Mouse (Mus musculus): ENCODE measurements around the gene Ing4. TPM values are rescaled to one million over a fixed set of nuclear protein-coding genes. Genes with fewer than 3 reads are reported as not detected.

Ing4 gene
- polyA plus RNA-seq, 1 experiment from 2014 or later, result 171 TPM

DNA sequence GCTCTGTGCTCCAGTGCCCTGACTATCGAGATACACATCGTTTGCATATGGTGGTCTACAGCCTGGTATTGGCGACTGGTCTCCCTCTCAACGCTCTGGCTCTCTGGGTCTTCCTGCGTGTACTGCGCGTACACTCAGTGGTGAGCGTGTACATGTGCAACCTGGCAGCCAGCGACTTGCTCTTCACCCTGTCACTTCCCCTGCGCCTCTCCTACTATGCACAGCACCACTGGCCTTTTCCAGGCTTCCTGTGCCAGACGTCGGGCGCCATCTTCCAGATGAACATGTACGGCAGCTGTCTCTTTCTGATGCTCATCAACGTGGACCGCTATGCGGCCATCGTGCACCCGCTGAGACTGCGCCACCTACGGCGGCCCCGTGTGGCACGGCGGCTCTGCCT lies 41.8 kb downstream of the Ing4 start:
- H3K27ac ChIP-seq (replicated peaks), result peak overlapping the region; percentile 91
- peak overlapping the region; percentile 68 for H3K9ac ChIP-seq (replicated peaks)
- H3K4me2 ChIP-seq (replicated peaks), result peak overlapping the region; percentile 67
- whole genome bisulfite sequencing, result 26% methylated on average over 25 of the region's 25 CpGs
- H3K27me3 ChIP-seq, result 0 out of 2 replicates have a peak, but pooled peaks cover 5% of the 10 kb centered on the region
- 0 out of 2 replicates have a peak, but pooled peaks cover 7% of the 10 kb centered on the region for H3K4me1 ChIP-seq
- no peaks in the 10 kb centered on the region for H3K36me3 ChIP-seq
- peak; percentile 47 for ATAC-seq (ENCODE audit: low FRiP score, low read depth)
- H3K4me3 ChIP-seq, result peak overlapping the region; percentile 43
- no peaks in the 10 kb centered on the region for H3K9me3 ChIP-seq

- WGBS, result 21% methylated on average over 45 of the region's 45 CpGs
- H3K4me1 ChIP-seq, result 0 out of 2 replicates have a peak, but pooled peaks cover 7% of the 10 kb centered on the region
- H3K36me3 ChIP-seq, result no peaks in the 10 kb centered on the region
- H3K27ac ChIP-seq (replicated peaks), result peak overlapping the region; percentile 91
- peak overlapping the region; percentile 67 for H3K4me2 ChIP-seq (replicated peaks)
- 0 out of 2 replicates have a peak, but pooled peaks cover 5% of the 10 kb centered on the region for H3K27me3 ChIP-seq
- peak; percentile 93 for ATAC-seq (ENCODE audit: low FRiP score, low read depth)
- peak overlapping the region; percentile 43 for H3K4me3 ChIP-seq
- H3K9ac ChIP-seq (replicated peaks), result peak overlapping the region; percentile 68
- no peaks in the 10 kb centered on the region for H3K9me3 ChIP-seq
Measured at GRCm38 (mm10) chr6:125081797-125082560, 42.4 kb downstream of the Ing4 start.

GRCm38 (mm10) chr6:125082801-125083386 lies 43.3 kb downstream of the Ing4 start:
- no peak overlapping the region for H3K4me3 ChIP-seq
- H3K4me2 ChIP-seq (replicated peaks), result no peak overlapping the region
- no peaks in the 10 kb centered on the region for H3K9me3 ChIP-seq
- no peaks in the 10 kb centered on the region for H3K36me3 ChIP-seq
- 82% methylated on average over 7 of the region's 7 CpGs for WGBS
- 0 out of 2 replicates have a peak, but pooled peaks cover 7% of the 10 kb centered on the region for H3K4me1 ChIP-seq
- H3K9ac ChIP-seq (replicated peaks), result no peak overlapping the region
- ATAC-seq (ENCODE audit: low FRiP score, low read depth), result no peak
- H3K27ac ChIP-seq (replicated peaks), result no peak overlapping the region
- 0 out of 2 replicates have a peak, but pooled peaks cover 5% of the 10 kb centered on the region for H3K27me3 ChIP-seq

DNA sequence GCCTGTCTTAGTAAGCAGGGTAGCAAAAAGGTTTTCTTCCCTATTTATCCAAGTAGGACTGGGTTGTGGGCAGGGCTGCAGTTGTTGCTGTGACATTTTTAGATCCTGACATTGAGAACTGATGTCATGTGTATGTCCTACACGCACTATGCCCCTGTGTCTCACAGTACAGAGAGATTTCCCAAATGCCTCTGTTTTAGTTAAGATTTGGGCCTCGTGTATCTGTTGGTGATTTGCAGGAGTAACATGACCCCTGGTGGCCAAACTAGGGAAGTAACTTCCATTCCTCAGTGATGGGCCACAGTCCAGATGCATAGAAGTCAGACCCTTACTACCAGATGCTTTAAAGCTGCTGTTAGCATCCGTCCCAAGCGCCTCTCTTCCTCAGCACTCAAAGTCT lies 44.9 kb downstream of the Ing4 start:
- no peak overlapping the region for H3K27ac ChIP-seq (replicated peaks)
- H3K4me1 ChIP-seq, result peaks cover 18% of the 10 kb centered on the region
- no peaks in the 10 kb centered on the region for H3K9me3 ChIP-seq
- no peaks in the 10 kb centered on the region for H3K27me3 ChIP-seq
- no peak overlapping the region for H3K9ac ChIP-seq (replicated peaks)
- 4% methylated on average over 4 of the region's 4 CpGs for WGBS
- no peak; the same call in 1 of the 2 replicates for ATAC-seq (ENCODE audit: low FRiP score, low read depth)
- H3K36me3 ChIP-seq, result no peaks in the 10 kb centered on the region
- no peak overlapping the region for H3K4me3 ChIP-seq
- H3K4me2 ChIP-seq (replicated peaks), result no peak overlapping the region

DNA sequence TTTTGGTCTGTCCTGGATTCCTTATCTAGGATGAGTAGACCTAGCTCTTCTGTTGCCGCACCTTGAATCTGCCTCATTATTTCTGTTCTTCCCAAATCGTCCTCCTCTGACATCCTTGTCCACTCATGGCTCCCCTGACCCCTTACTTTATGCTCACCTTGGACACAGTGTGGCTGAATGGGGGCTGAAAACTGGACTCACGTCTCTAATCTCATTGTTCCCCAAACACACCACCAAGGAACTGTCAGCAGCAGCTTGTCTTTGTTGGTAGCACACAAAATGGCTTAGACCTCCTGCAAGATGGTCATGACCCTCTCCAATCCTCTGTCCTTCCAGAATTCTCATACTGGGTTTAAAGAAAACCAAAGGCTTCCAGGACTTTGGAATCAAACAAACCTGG lies 48.4 kb downstream of the Ing4 start:
- no peaks in the 10 kb centered on the region for H3K27me3 ChIP-seq
- peaks cover 26% of the 10 kb centered on the region for H3K4me1 ChIP-seq

GRCm38 (mm10) chr6:125088561-125089321 lies 49.2 kb downstream of the Ing4 start:
- Histone ChIP-seq H3K4me3 (no peak overlapping the region), H3K4me2 (replicated peaks) (peak overlapping the region; percentile 44)
- ATAC-seq (ENCODE audit: low FRiP score, low read depth), result peak; percentile 87

More for the DNA sequence above, 48.4 kb downstream of the Ing4 start:
- no peak for ATAC-seq (ENCODE audit: low FRiP score, low read depth)
- no peaks in the 10 kb centered on the region for H3K9me3 ChIP-seq
- no peak overlapping the region for H3K9ac ChIP-seq (replicated peaks)
- no peak overlapping the region for H3K4me2 ChIP-seq (replicated peaks)
- H3K36me3 ChIP-seq, result no peaks in the 10 kb centered on the region
- H3K27ac ChIP-seq (replicated peaks), result peak overlapping the region; percentile 98
- WGBS, result 65% methylated on average over 3 of the region's 3 CpGs
- no peak overlapping the region for H3K4me3 ChIP-seq

DNA sequence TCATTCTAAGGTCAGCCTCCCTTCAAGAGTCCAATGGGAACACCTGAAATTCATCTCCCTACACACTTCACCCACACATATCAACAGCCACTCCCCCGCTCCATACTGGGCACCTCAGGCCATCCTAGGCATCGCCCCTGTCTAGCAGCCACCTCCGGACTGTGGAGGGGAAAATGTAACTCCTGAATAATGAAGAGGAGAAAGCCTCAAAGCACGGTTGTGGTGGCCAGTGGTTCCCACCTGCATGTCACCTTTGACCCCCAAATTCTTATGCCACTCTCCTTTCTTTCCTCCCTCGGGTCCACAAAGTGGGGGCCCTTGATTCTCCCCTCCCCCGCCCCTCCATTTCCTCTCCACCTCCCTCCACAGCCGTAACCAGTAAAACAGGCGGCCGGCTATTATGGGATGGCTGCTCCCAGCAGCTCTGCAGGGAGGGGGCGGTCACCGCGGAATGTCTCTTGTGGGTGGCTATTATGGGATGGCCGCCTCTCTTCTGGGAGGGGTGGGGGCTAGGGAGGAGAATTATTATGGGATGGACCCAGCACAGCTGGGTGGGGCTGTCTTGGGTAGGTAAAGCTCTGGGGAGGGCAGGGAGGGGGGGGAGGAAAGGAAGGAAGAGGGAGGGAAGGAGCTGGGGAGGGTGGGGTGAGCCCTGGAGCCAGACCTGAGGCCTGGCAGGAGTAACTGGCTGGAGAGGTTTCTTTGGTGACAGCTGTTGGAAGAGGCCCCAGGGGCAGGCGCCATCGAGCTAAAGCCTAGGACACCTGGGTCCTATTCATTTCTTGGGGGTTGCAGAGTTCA lies 50.2 kb downstream of the Ing4 start:
- peak; percentile 75 for ATAC-seq (ENCODE audit: low FRiP score, low read depth)
- Histone ChIP-seq H3K4me3 (peak overlapping the region; percentile 21), H3K4me1 (peaks cover 26% of the 10 kb centered on the region)

More at GRCm38 (mm10) chr6:125088561-125089321, 49.2 kb downstream of the Ing4 start:
- Histone ChIP-seq H3K9me3 (no peaks in the 10 kb centered on the region), H3K36me3 (no peaks in the 10 kb centered on the region), H3K27me3 (no peaks in the 10 kb centered on the region), H3K27ac (replicated peaks) (peak overlapping the region; percentile 98), H3K9ac (replicated peaks) (peak overlapping the region; percentile 43; the same call in 1 of the 2 replicates), H3K4me1 (peaks cover 26% of the 10 kb centered on the region)
- 1% methylated on average over 20 of the region's 20 CpGs for WGBS

DNA sequence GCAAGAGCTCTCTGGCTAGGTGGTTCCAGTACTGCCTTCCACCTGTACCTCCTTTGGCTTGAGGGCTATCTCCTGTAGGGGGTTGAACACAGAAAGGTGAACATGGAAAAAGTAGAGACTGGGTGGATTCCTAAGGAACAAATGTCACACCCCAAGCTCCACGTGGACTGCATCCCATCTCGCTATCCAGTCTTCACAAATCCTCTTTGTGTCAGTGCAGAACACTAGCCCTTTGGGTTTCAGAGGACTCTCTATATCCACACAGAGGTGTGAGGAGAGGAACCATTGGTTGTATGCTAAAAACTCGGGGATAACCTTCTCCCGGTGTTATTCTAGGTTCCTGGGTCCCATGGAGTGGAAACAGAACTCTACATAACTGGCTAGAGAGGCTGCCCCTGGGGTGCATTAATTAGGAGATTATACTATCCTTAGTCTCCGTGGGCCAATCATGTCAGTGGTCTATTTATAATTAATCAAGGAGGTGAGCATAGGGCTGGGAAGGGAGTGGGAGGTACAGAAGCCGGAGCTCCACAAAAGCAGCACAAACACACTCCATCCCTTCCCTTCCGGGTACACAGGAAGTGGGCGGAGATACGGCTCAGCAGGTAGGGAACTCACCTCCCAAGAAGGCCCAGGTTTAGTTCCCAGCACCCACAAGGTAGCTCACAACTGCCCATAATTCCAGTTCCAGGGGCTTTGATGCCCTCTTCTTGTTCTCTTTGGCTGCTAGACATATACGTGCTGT lies 51.0 kb downstream of the Ing4 start:
- peak overlapping the region; percentile 52 for H3K9ac ChIP-seq (replicated peaks)
- H3K4me3 ChIP-seq, result peak overlapping the region; percentile 21
- no peak for ATAC-seq (ENCODE audit: low FRiP score, low read depth)

More for the DNA sequence above, 50.2 kb downstream of the Ing4 start:
- Histone ChIP-seq H3K27ac (replicated peaks) (peak overlapping the region; percentile 98), H3K36me3 (no peaks in the 10 kb centered on the region), H3K9ac (replicated peaks) (peak overlapping the region; percentile 52), H3K9me3 (no peaks in the 10 kb centered on the region), H3K27me3 (no peaks in the 10 kb centered on the region), H3K4me2 (replicated peaks) (peak overlapping the region; percentile 44)
- WGBS, result 2% methylated on average over 15 of the region's 15 CpGs

GRCm38 (mm10) chr6:125092372-125092771 lies 52.8 kb downstream of the Ing4 start:
- peaks cover 31% of the 10 kb centered on the region for H3K4me1 ChIP-seq
- peak overlapping the region; percentile 15; the same call in 1 of the 2 replicates for H3K27ac ChIP-seq (replicated peaks)
- WGBS, result 96% methylated on average over 5 of the region's 5 CpGs

More for the DNA sequence above, 51.0 kb downstream of the Ing4 start:
- Histone ChIP-seq H3K27ac (replicated peaks) (peak overlapping the region; percentile 98), H3K4me2 (replicated peaks) (peak overlapping the region; percentile 44), H3K9me3 (no peaks in the 10 kb centered on the region), H3K36me3 (no peaks in the 10 kb centered on the region), H3K27me3 (no peaks in the 10 kb centered on the region), H3K4me1 (peaks cover 30% of the 10 kb centered on the region)
- 54% methylated on average over 10 of the region's 10 CpGs for WGBS

DNA sequence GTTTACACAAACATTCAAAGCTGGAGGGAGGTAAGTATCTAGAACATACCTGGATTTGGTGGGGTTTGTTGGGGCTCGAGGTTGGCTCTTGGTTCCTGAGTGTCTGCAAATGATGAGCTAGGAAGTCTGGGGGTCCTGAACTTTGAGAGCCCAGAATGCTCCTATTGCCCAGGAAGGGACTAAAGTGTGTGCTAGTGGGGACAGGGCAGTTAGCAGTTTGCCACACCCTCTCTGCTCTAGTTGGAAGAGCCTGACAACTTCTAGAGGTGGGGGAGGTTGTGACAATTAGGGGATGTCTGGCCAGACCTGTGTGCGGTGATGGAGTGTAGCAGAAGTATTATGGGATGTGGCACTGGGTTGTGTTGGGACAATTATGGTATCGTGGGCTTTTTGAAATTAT lies 55.3 kb downstream of the Ing4 start:
- no peak overlapping the region for H3K4me3 ChIP-seq
- no peaks in the 10 kb centered on the region for H3K27me3 ChIP-seq
- no peak overlapping the region for H3K4me2 ChIP-seq (replicated peaks)
- 67% methylated on average over 3 of the region's 3 CpGs for WGBS
- H3K36me3 ChIP-seq, result peaks cover 20% of the 10 kb centered on the region
- H3K4me1 ChIP-seq, result peaks cover 40% of the 10 kb centered on the region
- no peaks in the 10 kb centered on the region for H3K9me3 ChIP-seq
- H3K27ac ChIP-seq (replicated peaks), result peak overlapping the region; percentile 97
- no peak overlapping the region for H3K9ac ChIP-seq (replicated peaks)
- no peak for ATAC-seq (ENCODE audit: low FRiP score, low read depth)

More at GRCm38 (mm10) chr6:125092372-125092771, 52.8 kb downstream of the Ing4 start:
- Histone ChIP-seq H3K27me3 (no peaks in the 10 kb centered on the region), H3K4me3 (no peak overlapping the region), H3K4me2 (replicated peaks) (no peak overlapping the region), H3K36me3 (no peaks in the 10 kb centered on the region), H3K9me3 (no peaks in the 10 kb centered on the region), H3K9ac (replicated peaks) (no peak overlapping the region)
- no peak for ATAC-seq (ENCODE audit: low FRiP score, low read depth)
